Mouse (Mus musculus) CH12.LX (cell line): ENCODE results near the gene Kncn. TPM values are rescaled to one million over a fixed set of nuclear protein-coding genes. Genes with fewer than 3 reads are reported as not detected.

Experiments
- DNase-seq: peaks from one replicate; pipeline ENCODE4 v3.0.0-alpha.2; 2013; ENCODE audit errors: extremely low read depth
- H3K27ac ChIP-seq: 2 replicates; pipeline ENCODE4 v1.5.1; 2012; ENCODE audit warnings: low read depth, mild to moderate bottlenecking, control low read depth, moderate library complexity; ENCODE audit not compliant: insufficient read depth
- H3K27me3 ChIP-seq: replicated peaks from 2 replicates; pipeline ENCODE3; 2012; ENCODE audit warnings: inconsistent platforms
- H3K36me3 ChIP-seq, 2 experiments: replicated peaks in 1 of 2; 2 replicates each; pipeline versions ENCODE3 to v1.6.1; 2012; ENCODE audit warnings: inconsistent platforms in 1 of 2, low read length in 1 of 2, mild to moderate bottlenecking in 1 of 2, mixed read lengths in 1 of 2, moderate library complexity in 1 of 2; ENCODE audit not compliant: control insufficient read depth in 1 of 2, insufficient read depth in 1 of 2
- H3K4me1 ChIP-seq, 2 experiments: 2 replicates each; pipeline ENCODE4 v1.6.1; 2012; ENCODE audit warnings: inconsistent platforms in 1 of 2, moderate library complexity in 1 of 2; ENCODE audit not compliant: insufficient read depth in 2 of 2, control insufficient read depth in 1 of 2
- H3K4me2 ChIP-seq: 2 replicates; pipeline ENCODE4 v1.6.1; 2012; ENCODE audit warnings: low read depth, mild to moderate bottlenecking, control low read depth; ENCODE audit not compliant: poor library complexity, insufficient read depth, severe bottlenecking
- H3K4me3 ChIP-seq, 3 experiments: fragments of 150-350 bp in 1 of 3; sonication (generic) in 1 of 3; replicated peaks in 1 of 3; 2 replicates each; pipeline versions ENCODE3 to v1.5.1; 2011 to 2012; ENCODE audit warnings: low read depth in 2 of 3, low read length in 2 of 3, mild to moderate bottlenecking in 2 of 3, moderate library complexity in 2 of 3, control low read depth in 1 of 3, improper control_type of control experiment in 1 of 3, inconsistent platforms in 1 of 3, mixed read lengths in 1 of 3; ENCODE audit not compliant: poor library complexity in 1 of 3
- H3K79me2 ChIP-seq: replicated peaks from 2 replicates; pipeline ENCODE4 v1.6.1; 2012; ENCODE audit warnings: mild to moderate bottlenecking, moderate library complexity; ENCODE audit not compliant: control insufficient read depth, poor library complexity, insufficient read depth, severe bottlenecking; ENCODE audit errors: extremely low read depth
- H3K9ac ChIP-seq: 2 replicates; pipeline ENCODE4 v1.6.1; 2012; ENCODE audit warnings: low read depth, mild to moderate bottlenecking, control low read depth, moderate library complexity; ENCODE audit not compliant: insufficient read depth
- H3K9me3 ChIP-seq: replicated peaks from 2 replicates; pipeline ENCODE3; 2012; ENCODE audit warnings: low read length, inconsistent platforms, mixed read lengths
- CHD1 ChIP-seq: IDR thresholded peaks from 2 replicates; pipeline ENCODE4 v1.6.1; 2012; ENCODE audit warnings: low read depth, low read length, improper control_type of control experiment, inconsistent platforms
- CHD2 ChIP-seq: IDR thresholded peaks from 2 replicates; pipeline ENCODE4 v1.6.1; 2011; ENCODE audit warnings: low read length, improper control_type of control experiment
- E2F4 ChIP-seq: IDR thresholded peaks from 2 replicates; pipeline ENCODE4 v1.6.1; 2011; ENCODE audit warnings: low read depth, low read length, improper control_type of control experiment; ENCODE audit not compliant: insufficient replicate concordance
- ETS1 ChIP-seq: conservative IDR thresholded peaks from 2 replicates; pipeline ENCODE4 v1.6.1; 2012; ENCODE audit warnings: low read depth, mild to moderate bottlenecking, inconsistent platforms, low read length, improper control_type of control experiment, moderate library complexity
- GABPA ChIP-seq: IDR thresholded peaks from 2 replicates; pipeline ENCODE4 v1.6.1; 2012; ENCODE audit warnings: low read depth, low read length, improper control_type of control experiment, inconsistent platforms; ENCODE audit not compliant: insufficient replicate concordance
- HCFC1 ChIP-seq: IDR thresholded peaks from 2 replicates; pipeline ENCODE4 v1.6.1; 2012; ENCODE audit warnings: low read depth, mild to moderate bottlenecking, inconsistent platforms, low read length, improper control_type of control experiment
- IRF4 ChIP-seq: IDR thresholded peaks from 2 replicates; pipeline ENCODE4 v1.6.1; 2014; ENCODE audit warnings: low read depth, mild to moderate bottlenecking, inconsistent platforms, low read length, improper control_type of control experiment
- JUN ChIP-seq: IDR thresholded peaks from 2 replicates; pipeline ENCODE4 v1.6.1; 2011; ENCODE audit warnings: low read depth, mild to moderate bottlenecking, low read length, improper control_type of control experiment, moderate library complexity; ENCODE audit not compliant: insufficient read depth
- KAT2A ChIP-seq: IDR thresholded peaks from 2 replicates; pipeline ENCODE4 v1.6.1; 2012; ENCODE audit warnings: low read length, improper control_type of control experiment, inconsistent platforms; ENCODE audit not compliant: insufficient replicate concordance
- MAFK ChIP-seq: IDR thresholded peaks from 2 replicates; pipeline ENCODE4 v1.6.1; 2011; ENCODE audit warnings: low read length, improper control_type of control experiment; ENCODE audit not compliant: insufficient replicate concordance
- MAZ ChIP-seq: IDR thresholded peaks from 2 replicates; pipeline ENCODE4 v1.6.1; 2012; ENCODE audit warnings: low read depth, mild to moderate bottlenecking, inconsistent platforms, low read length, improper control_type of control experiment, moderate library complexity
- MEF2A ChIP-seq: IDR thresholded peaks from 2 replicates; pipeline ENCODE4 v1.6.1; 2014; ENCODE audit warnings: low read depth, mild to moderate bottlenecking, inconsistent platforms, low read length, improper control_type of control experiment, borderline replicate concordance
- MXI1 ChIP-seq: IDR thresholded peaks from 2 replicates; pipeline ENCODE4 v1.6.1; 2011; ENCODE audit warnings: mild to moderate bottlenecking, low read depth, low read length, improper control_type of control experiment
- MYC ChIP-seq: IDR thresholded peaks from 2 replicates; pipeline ENCODE4 v1.6.1; 2011; ENCODE audit warnings: low read depth, mild to moderate bottlenecking, improper control_type of control experiment, low read length
- NELFE ChIP-seq: IDR thresholded peaks from 2 replicates; pipeline ENCODE4 v1.6.1; 2011; ENCODE audit warnings: low read depth, low read length, improper control_type of control experiment
- NRF1 ChIP-seq: IDR thresholded peaks from 2 replicates; pipeline ENCODE4 v1.6.1; 2014; ENCODE audit warnings: low read depth, mild to moderate bottlenecking, inconsistent platforms, low read length, improper control_type of control experiment, moderate library complexity
- POLR2A ChIP-seq: IDR thresholded peaks from 2 replicates; pipeline ENCODE4 v1.6.1; 2011; ENCODE audit warnings: low read depth, mild to moderate bottlenecking, improper control_type of control experiment, low read length
- POLR2AphosphoS2 ChIP-seq: IDR thresholded peaks from 2 replicates; pipeline ENCODE4 v1.6.1; 2011; ENCODE audit warnings: low read depth, low read length, improper control_type of control experiment
- RAD21 ChIP-seq: IDR thresholded peaks from 2 replicates; pipeline ENCODE4 v1.6.1; 2011; ENCODE audit warnings: low read depth, mild to moderate bottlenecking, low read length, improper control_type of control experiment, moderate library complexity
- RCOR1 ChIP-seq: conservative IDR thresholded peaks from 2 replicates; pipeline ENCODE4 v1.6.1; 2012; ENCODE audit warnings: low read depth, mild to moderate bottlenecking, inconsistent platforms, low read length, improper control_type of control experiment
- TCF12 ChIP-seq: IDR thresholded peaks from 2 replicates; pipeline ENCODE4 v1.6.1; 2014; ENCODE audit warnings: low read depth, mild to moderate bottlenecking, inconsistent platforms, low read length, improper control_type of control experiment
- USF1 ChIP-seq: IDR thresholded peaks from 2 replicates; pipeline ENCODE4 v1.6.1; 2014; ENCODE audit warnings: low read depth, mild to moderate bottlenecking, inconsistent platforms, low read length, improper control_type of control experiment
- USF2 ChIP-seq: conservative IDR thresholded peaks from 2 replicates; pipeline ENCODE4 v1.6.1; 2011; ENCODE audit warnings: low read depth, low read length, improper control_type of control experiment
- ZC3H11A ChIP-seq: IDR thresholded peaks from 2 replicates; pipeline ENCODE4 v1.6.1; 2012; ENCODE audit warnings: low read depth, mild to moderate bottlenecking, inconsistent platforms, low read length, improper control_type of control experiment
- ZKSCAN1 ChIP-seq: IDR thresholded peaks from 2 replicates; pipeline ENCODE4 v1.6.1; 2012; ENCODE audit warnings: low read depth, inconsistent platforms, low read length, improper control_type of control experiment, borderline replicate concordance
- ZMIZ1 ChIP-seq: IDR thresholded peaks from 2 replicates; pipeline ENCODE4 v1.6.1; 2012; ENCODE audit warnings: low read depth, mild to moderate bottlenecking, inconsistent platforms, low read length, improper control_type of control experiment
- ZNF384 ChIP-seq: IDR thresholded peaks from 2 replicates; pipeline ENCODE4 v1.6.1; 2012; ENCODE audit warnings: low read depth, low read length, improper control_type of control experiment, inconsistent platforms
- dilution Hi-C: fragments of 300-500 bp; cut with MboI; formaldehyde crosslinking; loops from 2 replicates; pipeline ENCODE4 v1.14.3; 2020; ENCODE audit warnings: low sequenced_read_pairs; ENCODE audit not compliant: extremely low pct_unique_long_range_greater_than_20kb, extremely low pct_ligation_motif_present
- in situ Hi-C: fragments of 300-500 bp; cut with MboI; formaldehyde crosslinking; loops from 3 replicates; pipeline ENCODE4 v1.14.3; 2019; ENCODE audit warnings: low sequenced_read_pairs, low pct_ligation_motif_present, low pct_unique_long_range_greater_than_20kb, mixed read lengths
- polyA plus RNA-seq: library from polyadenylated mRNA; unstranded; fragments of >175 nt; gene quantifications from 2 replicates; pipeline ENCODE4 v1.2.1, GENCODE M21; 2012; ENCODE audit warnings: low read depth; ENCODE audit not compliant: insufficient read length
- total RNA-seq, 2 experiments: library from RNA; depleted of rRNA; stranded (reverse); fragments of 300-350 nt in 1 of 2; fragments of >200 nt in 1 of 2; gene quantifications; 2 replicates each; pipeline ENCODE4 v1.2.3; 2012 to 2014

Gene Kncn
- total and polyA plus RNA-seq, 3 experiments: not detected

DNA sequence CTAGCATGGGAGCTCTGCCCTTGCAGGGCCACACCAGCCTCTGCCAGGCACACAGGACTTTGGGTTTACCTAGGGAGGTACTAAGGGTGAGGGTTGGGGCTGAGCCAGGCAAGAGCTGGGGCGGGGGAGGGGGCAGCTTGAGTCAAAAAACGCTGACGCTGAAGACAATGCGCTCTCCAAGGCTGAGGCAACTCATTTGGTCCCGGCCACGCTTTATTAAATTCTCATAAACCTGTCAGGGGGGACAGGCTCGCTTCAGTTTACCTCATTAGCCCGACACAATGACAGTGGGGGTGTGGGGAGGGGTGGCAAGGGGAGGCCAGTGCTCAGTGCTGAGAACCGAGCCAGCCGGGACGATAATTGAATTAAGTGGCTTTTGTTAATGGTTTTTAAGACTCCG is 20.2 kb downstream of the Kncn start:
- dilution Hi-C loops (no loop called here), in situ Hi-C loops (loop anchor here (10.0 kb wide), 1 partner anchor 50 kb away; no protein-coding TSS in a partner anchor)
- Histone ChIP-seq H3K79me2 (no peaks in the 10 kb centered on the region), H3K36me3 (no peaks in the 10 kb centered on the region)
- TF ChIP-seq RAD21 (no peak), MXI1 (no peak), ZNF384 (no peak), ZC3H11A (no peak), ZMIZ1 (no peak), CHD2 (no peak), USF2 (no peak), USF1 (no peak), E2F4 (no peak), MAZ (no peak), HCFC1 (no peak), MYC (no peak), RCOR1 (no peak), NRF1 (no peak), ZKSCAN1 (no peak)
- TF ChIP-seq, all 38 proteins: peak for 0
- Histone ChIP-seq H3K9me3 (no peaks in the 10 kb centered on the region), H3K9ac (no peak overlapping the region), H3K4me1 (no peaks in the 10 kb centered on the region), H3K4me3 (no peak overlapping the region), H3K4me2 (no peak overlapping the region), H3K27ac (no peak overlapping the region), H3K27me3 (peaks cover 86% of the 10 kb centered on the region)
- no peak for DNase-seq

GRCm38 (mm10) chr4:115905701-115906100 is 21.5 kb downstream of the Kncn start:
- dilution Hi-C loops (no loop called here), in situ Hi-C loops (loop anchor here (5.0 to 10.0 kb wide), 2 partner anchors 49 to 77 kb away; no protein-coding TSS in a partner anchor)
- no peaks in the 10 kb centered on the region for H3K9me3 ChIP-seq
- DNase-seq: no peak
- peaks cover 83% of the 10 kb centered on the region for H3K27me3 ChIP-seq
- H3K4me2 ChIP-seq: no peak overlapping the region
- TF ChIP-seq POLR2AphosphoS2 (no peak), POLR2A (no peak), IRF4 (no peak), CHD1 (no peak), TCF12 (no peak), ETS1 (no peak), NELFE (no peak), GABPA (no peak), ZKSCAN1 (no peak), CHD2 (no peak), E2F4 (no peak), KAT2A (no peak), JUN (no peak), MAFK (no peak), MEF2A (no peak), MXI1 (no peak), RAD21 (no peak), ZC3H11A (no peak), HCFC1 (no peak)
- H3K79me2 ChIP-seq: no peaks in the 10 kb centered on the region
- H3K4me1 ChIP-seq: no peaks in the 10 kb centered on the region
- H3K27ac ChIP-seq: no peak overlapping the region
- H3K36me3 ChIP-seq: no peaks in the 10 kb centered on the region
- no peak overlapping the region for H3K4me3 ChIP-seq
- no peak overlapping the region for H3K9ac ChIP-seq
